Mouse (Mus musculus) intestine, embryonic 16.5 days (tissue): ENCODE results near the gene Nudt21. TPM values are rescaled to one million over a fixed set of nuclear protein-coding genes. Genes with fewer than 3 reads are reported as not detected.

Source experiments
- ATAC-seq: fragments of 200-750 bp; cut with Nextera tagmentation; 2 replicates; pipeline ENCODE4 v1.8.0; 2017; ENCODE audit warnings: moderate TSS enrichment, moderate library complexity
- H3K27ac ChIP-seq: fragments of 300-500 bp; sonication (generic); 2 replicates; pipeline ENCODE4 v1.5.1; 2014; ENCODE audit warnings: mild to moderate bottlenecking, low read length
- H3K27me3 ChIP-seq: fragments of 300-500 bp; sonication (generic); replicated peaks from 2 replicates; pipeline ENCODE4 v1.6.1; 2014; ENCODE audit warnings: low read length, control low read depth, mixed read lengths; ENCODE audit not compliant: control insufficient read depth, insufficient read depth
- H3K36me3 ChIP-seq: fragments of 300-500 bp; sonication (generic); 2 replicates; pipeline ENCODE4 v1.6.1; 2014; ENCODE audit warnings: low read length, control low read depth; ENCODE audit not compliant: control insufficient read depth, insufficient read depth
- H3K4me1 ChIP-seq: fragments of 300-500 bp; sonication (generic); 2 replicates; pipeline ENCODE4 v1.6.1; 2014; ENCODE audit warnings: low read length, control low read depth, mixed read lengths; ENCODE audit not compliant: control insufficient read depth, insufficient read depth
- H3K4me2 ChIP-seq: fragments of 300-500 bp; sonication (generic); 2 replicates; pipeline ENCODE4 v1.6.1; 2014; ENCODE audit warnings: low read depth, low read length, control low read depth
- H3K4me3 ChIP-seq: fragments of 300-500 bp; sonication (generic); 2 replicates; pipeline ENCODE4 v1.5.1; 2014; ENCODE audit warnings: mild to moderate bottlenecking, low read length
- H3K9ac ChIP-seq: fragments of 300-500 bp; sonication (generic); 2 replicates; pipeline ENCODE4 v1.6.1; 2014; ENCODE audit warnings: low read depth, low read length
- H3K9me3 ChIP-seq: fragments of 300-500 bp; sonication (generic); 2 replicates; pipeline ENCODE4 v1.6.1; 2016; ENCODE audit warnings: low read length, control low read depth; ENCODE audit not compliant: control insufficient read depth
- WGBS: fragments of 180-500 bp; shearing (Covaris S2); extraction: QIAGEN DNeasy Blood & Tissue Kit; methylation state at CpG from one replicate; pipeline ENCODE4 v1.1.7; 2014; 5-methylcytosine and 5-hydroxymethylcytosine counted together
- polyA plus RNA-seq: library from polyadenylated mRNA; unstranded; fragments of >200 nt; fragmentation: Nextera tagmentation; extraction: Ambion mirVana; gene quantifications from 2 replicates; pipeline ENCODE4 v1.2.1, GENCODE M21; 2015

Gene Nudt21
- polyA plus RNA-seq, 1 experiment from 2014 or later = 95.9 TPM

DNA sequence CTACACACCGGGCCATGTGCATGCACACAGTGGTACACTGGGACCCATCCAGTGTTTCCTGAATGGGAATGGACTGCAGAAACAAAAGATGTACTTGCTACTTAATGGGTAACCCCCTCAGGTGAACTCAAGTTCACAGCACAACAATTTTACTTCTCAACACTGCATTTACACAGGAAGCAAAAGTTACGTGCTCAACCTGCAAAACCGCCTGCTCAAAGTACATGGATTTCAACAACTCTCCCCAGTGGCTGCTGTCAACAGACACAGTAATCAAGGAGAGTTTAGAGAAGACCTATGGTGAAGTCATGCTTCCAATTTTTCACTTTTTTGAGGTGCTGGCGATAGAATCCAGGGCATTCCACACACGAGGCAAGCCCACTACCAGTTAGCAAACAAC lies 1.6 kb downstream of the Nudt21 start:
- Histone ChIP-seq H3K27me3 (no peaks in the 10 kb centered on the region), H3K36me3 (peaks cover 4% of the 10 kb centered on the region; the same call in 1 of the 2 replicates), H3K4me1 (peaks cover 13% of the 10 kb centered on the region), H3K4me2 (peak overlapping the region; percentile 58), H3K4me3 (peak overlapping the region; percentile 21; the same call in 1 of the 2 replicates), H3K9me3 (no peaks in the 10 kb centered on the region), H3K27ac (0 out of 2 replicates have a peak overlapping the region, but pooled peaks have one; percentile 29), H3K9ac (peak overlapping the region; percentile 34; the same call in 1 of the 2 replicates)
- no peak for ATAC-seq
- WGBS = 51% methylated on average over 5 of the region's 5 CpGs

- no peak overlapping the region for H3K4me2 ChIP-seq
- H3K9me3 ChIP-seq = no peaks in the 10 kb centered on the region
- no peak overlapping the region for H3K9ac ChIP-seq
- WGBS = 73% methylated on average over 3 of the region's 3 CpGs
- H3K27ac ChIP-seq = no peak overlapping the region
- peaks cover 13% of the 10 kb centered on the region for H3K4me1 ChIP-seq
- H3K4me3 ChIP-seq = no peak overlapping the region
- peaks cover 6% of the 10 kb centered on the region; the same call in 1 of the 2 replicates for H3K36me3 ChIP-seq
- H3K27me3 ChIP-seq = no peaks in the 10 kb centered on the region
- no peak for ATAC-seq
Observed at GRCm38 (mm10) chr8:94033601-94034000, 3.2 kb downstream of the Nudt21 start.

DNA sequence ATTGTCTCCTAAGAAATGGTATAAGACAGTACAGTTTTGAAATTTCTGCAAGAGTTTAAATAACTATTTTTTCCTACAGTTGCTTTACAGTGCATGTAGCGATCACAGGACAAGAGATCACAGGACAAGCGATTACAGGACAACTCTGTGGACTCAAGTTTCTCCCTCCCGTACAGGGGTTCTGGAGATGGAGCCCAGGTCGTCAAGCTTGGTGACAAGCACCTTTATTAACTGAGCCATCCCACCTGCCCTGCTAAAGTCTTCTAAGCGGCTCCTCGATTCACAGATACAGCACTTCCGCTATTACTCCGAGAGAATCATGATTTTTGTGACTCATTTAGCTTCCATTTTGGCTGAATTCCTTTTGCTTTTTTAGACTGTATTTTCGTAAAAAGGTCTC lies 7.1 kb downstream of the Nudt21 start:
- H3K36me3 ChIP-seq = peaks cover 13% of the 10 kb centered on the region
- ATAC-seq = no peak

GRCm38 (mm10) chr8:94023916-94024315 lies 12.9 kb downstream of the Nudt21 start:
- no peak for ATAC-seq
- H3K4me3 ChIP-seq = no peak overlapping the region
- no peak overlapping the region for H3K27ac ChIP-seq
- no peaks in the 10 kb centered on the region for H3K27me3 ChIP-seq
- no peak overlapping the region for H3K9ac ChIP-seq
- H3K9me3 ChIP-seq = no peaks in the 10 kb centered on the region
- 92% methylated on average over 6 of the region's 6 CpGs for WGBS
- H3K36me3 ChIP-seq = peaks cover 11% of the 10 kb centered on the region
- no peak overlapping the region for H3K4me2 ChIP-seq
- no peaks in the 10 kb centered on the region for H3K4me1 ChIP-seq

More for the DNA sequence above, 7.1 kb downstream of the Nudt21 start:
- H3K27ac ChIP-seq = no peak overlapping the region
- H3K4me1 ChIP-seq = peaks cover 6% of the 10 kb centered on the region
- no peak overlapping the region for H3K4me2 ChIP-seq
- no peaks in the 10 kb centered on the region for H3K27me3 ChIP-seq
- no peak overlapping the region for H3K4me3 ChIP-seq
- H3K9me3 ChIP-seq = no peaks in the 10 kb centered on the region
- H3K9ac ChIP-seq = no peak overlapping the region
- 95% methylated on average over 9 of the region's 9 CpGs for WGBS

GRCm38 (mm10) chr8:94013026-94013612 lies 23.7 kb downstream of the Nudt21 start:
- Histone ChIP-seq H3K4me1 (peaks cover 26% of the 10 kb centered on the region), H3K4me2 (peak overlapping the region; percentile 98), H3K36me3 (no peaks in the 10 kb centered on the region), H3K27me3 (no peaks in the 10 kb centered on the region), H3K9ac (peak overlapping the region; percentile 98), H3K27ac (peak overlapping the region; percentile 96), H3K4me3 (peak overlapping the region; percentile 100), H3K9me3 (no peaks in the 10 kb centered on the region)
- 27% methylated on average over 7 of the region's 7 CpGs for WGBS
- no peak for ATAC-seq

DNA sequence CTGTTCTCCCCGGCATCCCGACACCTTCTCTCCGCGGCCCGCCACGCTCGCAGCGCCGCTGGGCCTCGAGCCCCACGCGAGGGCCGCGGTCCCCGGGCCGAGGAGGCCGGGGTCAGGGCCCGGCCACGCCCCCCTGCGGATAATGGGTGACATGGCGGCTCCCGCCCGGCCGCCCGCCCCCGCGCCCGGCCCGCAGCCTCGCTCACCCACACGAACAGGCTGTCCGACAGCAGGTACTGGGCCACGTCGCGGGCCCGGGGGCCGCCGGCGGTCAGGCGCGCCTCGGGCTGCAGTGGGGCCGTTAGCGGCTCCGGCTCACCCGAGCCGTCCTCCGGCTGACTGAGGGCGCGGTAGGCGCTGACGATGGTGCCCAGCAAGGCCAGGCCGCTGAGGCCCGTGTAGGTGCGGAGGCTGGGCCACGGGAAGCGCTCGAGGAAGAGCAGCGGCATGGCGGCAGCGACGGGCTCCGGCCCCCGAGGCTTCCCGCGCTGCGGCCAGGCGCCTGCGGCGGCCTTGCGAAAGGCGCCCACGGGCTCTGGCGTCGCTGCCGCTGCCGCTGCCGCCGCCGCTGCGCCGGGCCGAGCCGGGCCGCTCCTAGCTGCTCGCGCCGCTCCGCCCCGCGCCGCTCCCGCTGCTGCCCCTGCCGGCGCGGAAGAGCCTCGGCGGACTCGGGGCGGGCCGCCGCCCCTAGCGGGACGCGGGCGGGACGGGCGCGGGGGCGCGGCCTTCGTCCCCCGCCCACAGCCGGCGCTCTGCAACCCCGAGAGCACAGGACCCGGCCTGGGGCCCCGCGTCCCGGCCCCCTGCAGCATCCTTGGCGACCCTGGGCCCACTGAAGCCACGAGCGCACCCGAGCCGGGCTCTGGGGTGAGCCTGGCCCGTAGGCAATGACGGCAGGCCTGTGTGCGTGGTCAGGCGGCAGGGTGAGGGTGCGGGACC lies 24.5 kb downstream of the Nudt21 start, which contains the start of gene Amfr:
Amfr (minus strand) TSS at position 830 of the 939 bp plus-strand sequence.
- H3K36me3 ChIP-seq = no peaks in the 10 kb centered on the region
- WGBS = under 1% methylated on average over 103 of the region's 130 CpGs
- no peaks in the 10 kb centered on the region for H3K9me3 ChIP-seq
- peak within 1 kb of the TSS; percentile 96 for H3K27ac ChIP-seq
- H3K4me2 ChIP-seq = peak within 1 kb of the TSS; percentile 98
- peak within 1 kb of the TSS; percentile 100 for H3K4me3 ChIP-seq
- H3K27me3 ChIP-seq = no peaks in the 10 kb centered on the region
- H3K9ac ChIP-seq = peak within 1 kb of the TSS; percentile 98
- peak; percentile 94 for ATAC-seq
- H3K4me1 ChIP-seq = peaks cover 27% of the 10 kb centered on the region

DNA sequence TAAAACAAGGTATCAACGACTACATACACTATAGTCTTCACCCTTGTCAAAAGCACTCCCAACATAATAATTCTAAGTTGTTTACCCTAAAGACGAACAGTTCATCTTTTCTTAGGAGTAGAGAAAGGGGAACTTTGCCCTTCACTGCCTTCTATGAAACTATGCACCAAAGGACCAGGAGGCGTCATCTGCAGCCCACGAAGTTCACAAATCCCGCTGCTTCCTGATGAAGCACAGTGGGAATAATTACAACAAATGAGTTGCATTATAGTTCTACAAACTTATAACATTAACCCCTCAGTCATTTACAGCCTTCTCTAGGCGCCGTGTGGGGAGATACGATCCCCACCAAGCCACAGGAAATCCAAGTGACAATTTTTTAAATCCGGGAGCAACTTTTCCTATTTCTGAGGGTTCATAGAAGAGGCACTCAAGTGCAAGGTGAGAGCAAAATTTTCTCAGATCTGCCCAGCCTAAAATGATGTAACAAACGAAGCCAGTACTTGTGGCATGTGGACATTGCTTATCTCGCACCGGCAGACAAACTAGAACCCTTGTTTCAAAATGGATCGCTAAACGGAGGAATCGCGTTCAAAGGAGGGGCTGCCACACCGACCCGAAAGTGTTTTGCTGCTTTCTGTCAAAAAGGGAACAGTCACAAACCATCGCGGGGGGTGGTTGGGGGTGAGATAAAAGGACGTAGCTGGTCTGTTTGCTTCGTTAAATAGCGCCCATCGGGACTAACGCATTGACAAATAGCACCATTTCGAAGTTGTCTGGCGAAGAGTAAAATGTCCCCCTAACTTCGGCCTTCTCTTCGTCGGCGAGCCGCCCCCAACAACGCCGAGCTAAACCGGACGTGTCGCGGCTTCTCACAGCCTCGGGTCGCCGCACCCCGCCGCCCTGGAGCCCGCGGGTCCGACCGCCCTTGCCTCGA lies 25.5 kb downstream of the Nudt21 start:
- no peaks in the 10 kb centered on the region for H3K36me3 ChIP-seq
- no peaks in the 10 kb centered on the region for H3K27me3 ChIP-seq
- whole genome bisulfite sequencing = 3% methylated on average over 48 of the region's 48 CpGs
- H3K27ac ChIP-seq = peak overlapping the region; percentile 96
- H3K4me3 ChIP-seq = peak overlapping the region; percentile 100
- H3K9ac ChIP-seq = peak overlapping the region; percentile 98
- H3K4me1 ChIP-seq = peaks cover 27% of the 10 kb centered on the region
- no peaks in the 10 kb centered on the region for H3K9me3 ChIP-seq
- H3K4me2 ChIP-seq = peak overlapping the region; percentile 98
- ATAC-seq = no peak

- Histone ChIP-seq H3K9ac (0 out of 2 replicates have a peak overlapping the region, but pooled peaks have one; percentile 9), H3K36me3 (no peaks in the 10 kb centered on the region), H3K27ac (peak overlapping the region; percentile 57), H3K4me1 (peaks cover 27% of the 10 kb centered on the region), H3K9me3 (no peaks in the 10 kb centered on the region), H3K27me3 (no peaks in the 10 kb centered on the region), H3K4me3 (no peak overlapping the region), H3K4me2 (peak overlapping the region; percentile 27)
- 63% methylated on average over 2 of the region's 2 CpGs for WGBS
- ATAC-seq = no peak
Observed at GRCm38 (mm10) chr8:94010101-94010705, 26.6 kb downstream of the Nudt21 start.
